Mouse (Mus musculus) c-Kit-positive CD71-negative TER-119-negative erythroid progenitor cells, embryonic 14.5 days (primary cell): ENCODE measurements at regions not wholly inside any gene's neighbourhood (a gene's known extent, or its start where the extent isn't known, plus 50 kb on each side); places are given as distances from the start of the nearest gene placed in this dataset.

Experiments used
- DNase-seq: peaks from one replicate; pipeline ENCODE4 v3.0.0-alpha.2; 2013; ENCODE audit warnings: low read depth

DNA sequence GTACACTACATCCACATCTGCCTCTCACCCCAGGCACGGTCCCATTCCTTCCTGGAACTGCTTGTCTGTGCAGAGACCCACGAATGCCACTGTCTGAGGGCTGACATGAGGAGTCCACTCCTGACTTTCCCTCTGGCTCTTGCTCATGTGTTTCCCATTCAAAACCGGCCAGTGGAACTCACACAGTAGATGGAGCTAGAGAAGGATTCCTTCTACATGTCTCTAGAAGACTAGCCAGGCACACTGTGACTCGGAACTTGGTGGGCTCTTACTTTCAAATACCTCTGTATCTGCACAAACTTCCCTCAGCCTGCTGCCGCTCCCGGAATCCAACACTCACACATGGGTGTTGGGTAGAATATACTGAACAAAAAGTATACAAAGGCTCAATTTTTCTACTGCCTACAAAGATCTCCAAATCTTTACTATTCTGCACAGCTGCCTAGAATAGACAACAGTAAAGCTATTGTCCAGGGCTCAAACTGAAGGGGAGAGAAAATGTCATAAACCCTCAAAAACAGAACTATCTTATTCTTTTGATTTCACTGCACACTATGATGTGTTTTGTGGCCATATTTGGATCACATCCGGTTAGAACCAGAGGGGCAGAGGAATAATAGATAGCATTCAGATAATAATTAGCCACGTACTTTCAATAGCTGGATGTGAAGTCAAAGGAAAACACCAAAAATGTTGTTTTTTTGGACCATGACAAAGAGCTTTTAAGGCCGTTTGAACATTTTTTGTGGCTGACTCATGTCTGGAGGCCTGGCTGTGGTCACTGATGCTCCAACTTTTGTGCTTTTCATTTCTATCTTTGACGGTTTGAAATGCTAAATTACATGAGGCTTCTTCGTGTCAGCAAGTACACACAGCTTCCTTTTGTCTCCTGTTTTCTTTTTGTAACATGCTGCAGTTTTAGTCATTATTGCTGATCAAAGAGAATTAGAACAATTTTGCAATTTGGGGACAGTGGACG, 164.3 kb upstream of the Foxd3 start:
- DNase-seq: no peak

DNA sequence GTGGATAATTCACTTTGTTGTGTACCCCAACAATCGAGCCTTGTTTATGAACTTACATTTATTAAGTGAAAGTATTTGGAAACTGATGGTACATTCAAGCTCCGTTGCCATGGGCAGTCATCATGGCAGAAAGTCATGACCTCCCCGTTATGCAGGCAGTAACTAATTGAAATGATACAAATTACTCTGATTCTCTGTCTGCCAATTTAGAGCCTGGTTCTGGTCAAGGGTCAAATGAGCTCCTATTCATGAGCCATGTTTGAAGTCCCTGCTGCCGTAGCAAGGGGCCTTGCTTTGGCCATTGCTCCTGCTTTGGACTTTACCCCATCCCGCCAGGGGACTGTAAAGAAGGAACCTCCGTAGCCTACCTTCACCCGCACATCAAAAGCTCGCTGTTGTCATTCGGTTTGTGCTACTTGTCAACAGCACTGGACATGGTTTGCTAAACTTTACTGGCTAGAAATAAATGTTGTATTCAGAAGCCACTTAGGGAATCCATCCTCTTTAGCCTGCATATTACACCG, 152.8 kb upstream of the Foxd3 start:
- no peak for DNase-seq

DNA sequence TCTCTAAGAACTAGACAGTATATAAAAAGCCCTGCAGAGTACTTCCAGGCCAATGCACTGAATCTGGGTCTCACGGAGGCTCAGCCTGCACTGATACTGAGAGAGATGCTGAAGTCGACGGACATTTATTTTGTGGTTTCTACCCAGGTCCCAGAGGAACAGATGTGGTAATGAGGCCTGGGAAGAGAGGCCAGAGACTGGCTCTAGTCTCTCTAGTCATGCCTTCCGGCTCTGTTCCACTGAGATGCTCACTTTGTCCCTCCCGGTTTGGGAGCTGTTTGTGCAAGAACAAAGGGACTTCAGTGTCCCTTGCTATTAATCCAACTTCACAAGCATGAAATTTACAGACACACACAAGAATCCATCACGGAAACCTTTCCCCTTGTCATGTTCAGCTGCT, 144.1 kb upstream of the Foxd3 start:
- no peak for DNase-seq

DNA sequence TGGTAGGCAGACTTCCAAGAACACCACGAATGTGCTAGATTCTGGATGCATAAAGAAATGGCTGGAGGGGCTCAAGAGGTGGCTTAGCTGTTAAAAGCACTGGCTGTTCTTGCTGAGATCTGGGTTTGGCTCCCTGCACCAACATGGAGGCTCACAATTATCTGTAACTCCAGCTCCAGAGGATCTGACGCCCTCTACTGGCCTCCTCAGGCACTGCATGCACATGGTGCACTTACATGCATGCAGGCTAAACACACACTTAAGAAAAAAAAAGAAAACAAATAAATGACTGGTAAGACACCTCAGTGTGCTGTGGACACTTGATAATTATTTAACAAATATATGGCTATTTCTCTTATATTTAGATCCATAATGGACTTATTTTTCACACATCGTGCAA, 139.2 kb upstream of the Foxd3 start:
- DNase-seq: no peak

DNA sequence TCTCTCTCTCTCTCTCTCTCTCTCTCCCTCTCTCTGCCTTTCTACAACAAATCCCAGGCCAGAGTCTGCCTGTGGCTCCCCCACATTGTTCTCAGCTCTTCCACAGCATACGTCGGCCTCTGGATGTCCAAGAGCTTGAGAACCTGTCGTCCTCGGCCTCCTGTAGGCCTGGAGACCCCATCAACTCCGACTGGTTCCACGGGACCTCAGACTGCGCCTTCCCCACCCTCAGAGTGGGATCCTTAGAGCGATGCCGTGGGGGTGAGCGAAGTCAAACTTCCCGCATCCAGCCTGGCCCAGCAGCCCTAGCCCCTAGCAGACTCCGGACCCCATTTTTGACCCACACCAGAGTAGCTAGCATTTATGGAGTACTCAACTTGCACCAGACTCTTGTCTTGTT, 128.7 kb upstream of the Foxd3 start:
- DNase-seq: no peak

DNA sequence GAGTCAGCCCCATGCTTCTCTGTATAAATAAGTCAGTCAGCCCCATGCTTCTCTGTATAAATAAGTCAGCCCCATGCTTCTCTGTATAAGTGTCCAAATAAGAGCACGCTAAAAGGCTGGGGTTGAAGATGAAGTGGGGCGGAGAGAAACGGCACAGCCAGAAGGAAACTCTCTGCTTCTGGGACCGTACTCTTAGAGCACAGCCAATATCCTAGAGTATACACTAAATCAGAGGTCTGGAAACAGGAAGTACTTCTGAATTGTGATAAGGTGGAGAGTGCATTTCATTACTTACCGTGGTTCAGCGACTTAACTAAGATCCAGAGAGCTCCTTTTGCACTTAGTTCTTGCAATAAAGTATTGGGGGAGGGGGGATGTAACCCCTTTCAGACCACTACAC, 112.1 kb upstream of the Foxd3 start:
- no peak for DNase-seq

DNA sequence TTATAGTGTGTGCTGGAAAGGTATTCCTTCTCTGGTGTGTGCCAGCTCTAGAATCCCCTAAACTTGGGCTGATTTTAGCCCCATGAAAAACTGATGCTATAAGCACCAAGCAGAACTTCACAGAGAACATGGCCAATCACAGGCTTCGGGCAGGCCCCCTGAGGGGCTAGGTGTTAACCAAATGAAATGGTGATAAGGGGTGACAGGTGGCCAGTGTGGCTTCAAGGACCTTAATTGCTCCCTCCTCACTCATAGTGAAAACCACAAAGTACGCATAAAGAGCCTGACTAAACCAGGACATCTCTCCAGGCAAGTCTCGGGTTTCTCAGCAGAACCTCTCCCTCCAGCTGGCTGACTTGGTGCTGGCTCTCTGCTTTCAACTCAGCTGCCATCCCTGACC, 110.4 kb upstream of the Foxd3 start:
- DNase-seq: no peak

DNA sequence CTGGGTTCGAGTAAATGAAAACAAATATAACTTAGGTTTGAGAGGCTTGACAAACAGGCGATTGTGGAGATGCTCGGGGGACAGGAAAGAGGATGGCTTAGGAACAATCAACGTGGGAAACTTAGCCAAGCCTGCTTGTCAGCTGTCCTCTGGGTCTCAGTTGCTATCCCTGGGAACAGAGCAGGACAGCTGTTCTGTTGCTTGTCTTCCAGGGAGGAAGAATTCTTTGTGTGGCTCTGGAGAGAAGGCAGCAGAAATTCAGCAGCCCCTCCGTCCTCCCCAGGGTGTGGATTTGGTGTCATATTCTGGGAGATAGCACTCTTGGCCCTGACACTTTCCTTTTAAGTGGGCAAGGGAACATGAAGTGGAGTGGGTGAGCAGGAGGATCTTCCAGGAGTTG, 98.1 kb upstream of the Foxd3 start:
- DNase-seq: no peak

DNA sequence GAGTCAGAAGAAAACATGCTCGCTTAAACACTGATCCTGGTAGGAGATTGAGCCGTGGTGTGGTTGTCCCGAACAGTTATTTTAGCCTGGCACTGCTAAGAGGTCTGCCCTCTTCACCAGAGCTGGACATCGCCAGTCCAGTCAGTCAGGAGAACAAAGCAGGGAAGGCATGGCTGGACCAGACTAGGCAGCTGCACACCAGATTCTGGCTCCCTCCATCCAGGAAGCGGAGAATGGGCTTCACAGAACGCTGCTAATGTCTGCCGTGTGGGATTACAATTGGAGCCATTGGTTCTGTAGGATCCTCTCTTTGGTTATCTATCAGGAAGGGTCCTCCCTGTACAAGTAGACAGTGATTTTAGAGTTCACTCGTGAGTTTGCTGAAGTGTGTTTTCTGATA, 95.5 kb upstream of the Foxd3 start:
- no peak for DNase-seq

DNA sequence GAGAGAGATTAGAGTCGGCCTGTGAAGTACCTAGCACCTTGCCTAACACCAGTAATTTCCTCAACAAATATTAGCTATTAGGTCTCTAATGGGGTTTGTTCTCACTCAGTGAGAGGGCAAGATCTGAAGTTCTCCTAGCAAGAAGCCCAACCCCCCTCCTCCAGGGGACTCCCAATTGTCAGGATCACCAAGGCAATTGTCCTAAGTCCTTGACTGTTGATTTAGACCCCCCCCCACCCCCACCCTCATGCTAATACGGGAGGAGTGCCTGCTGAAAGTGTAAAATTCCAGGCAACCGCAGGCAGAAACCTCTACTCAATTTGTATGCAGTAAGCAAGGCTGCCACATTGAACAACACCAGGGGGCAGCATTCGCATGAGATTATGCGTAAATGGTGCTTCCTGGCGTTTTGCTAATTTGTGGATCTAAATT, 94.6 kb upstream of the Foxd3 start:
- DNase-seq: no peak

DNA sequence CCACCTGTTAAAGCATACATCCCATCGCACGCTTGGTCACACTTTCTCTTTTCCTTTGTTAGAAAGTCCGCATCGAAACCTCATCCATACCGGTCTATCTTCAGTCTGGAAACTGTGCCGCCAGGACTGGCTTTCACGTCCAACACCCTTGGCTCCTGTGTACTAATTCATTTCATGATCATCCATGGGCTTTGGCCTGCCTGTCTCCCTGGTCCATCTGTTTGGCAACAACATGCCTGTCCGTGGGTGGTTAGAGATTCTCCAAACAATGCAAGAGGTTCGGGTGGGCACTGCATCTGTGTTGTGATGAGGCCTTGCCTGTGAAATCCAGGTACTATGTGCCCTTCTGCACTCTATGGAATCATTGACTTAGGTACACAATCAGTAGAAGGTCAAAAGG, 90.7 kb upstream of the Foxd3 start:
- DNase-seq: no peak

DNA sequence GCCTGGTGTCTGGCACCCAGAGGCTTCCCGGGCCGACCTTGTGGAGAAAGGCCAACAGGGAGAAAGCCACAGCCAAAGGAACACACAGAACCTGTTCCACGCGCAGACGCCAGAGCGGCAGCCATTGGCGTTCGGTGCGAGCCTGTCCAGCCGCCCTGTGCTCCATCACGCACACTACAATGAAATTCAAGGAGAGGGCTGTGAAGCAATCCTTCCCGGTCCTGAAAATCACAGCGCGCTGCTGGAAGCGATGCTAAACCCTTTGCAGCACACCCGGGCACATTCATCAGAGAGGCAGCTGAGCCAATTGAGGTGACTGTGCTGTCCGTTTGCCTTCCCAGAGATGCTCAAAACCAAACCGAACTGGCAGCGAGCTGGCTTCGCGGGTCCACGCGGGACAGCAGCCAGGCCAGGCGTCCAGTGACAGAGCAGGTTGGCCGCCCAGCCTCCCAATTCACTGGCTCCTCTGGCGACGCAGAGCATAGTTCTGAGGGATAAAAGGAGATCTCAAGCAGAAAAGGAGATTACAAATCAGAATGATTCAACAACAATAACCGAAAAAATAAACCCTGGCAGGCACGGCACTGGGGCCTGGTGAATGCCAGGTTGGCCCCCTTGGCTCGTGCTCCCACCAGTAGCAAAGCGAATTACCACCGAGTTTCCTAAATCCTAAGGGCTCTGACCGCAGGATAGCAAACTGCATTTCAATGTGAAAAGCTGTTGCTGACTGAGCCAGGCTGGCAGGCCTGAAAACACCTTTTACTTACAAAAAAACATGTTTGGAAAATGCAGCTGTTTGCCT, 83.1 kb upstream of the Foxd3 start:
- no peak for DNase-seq

DNA sequence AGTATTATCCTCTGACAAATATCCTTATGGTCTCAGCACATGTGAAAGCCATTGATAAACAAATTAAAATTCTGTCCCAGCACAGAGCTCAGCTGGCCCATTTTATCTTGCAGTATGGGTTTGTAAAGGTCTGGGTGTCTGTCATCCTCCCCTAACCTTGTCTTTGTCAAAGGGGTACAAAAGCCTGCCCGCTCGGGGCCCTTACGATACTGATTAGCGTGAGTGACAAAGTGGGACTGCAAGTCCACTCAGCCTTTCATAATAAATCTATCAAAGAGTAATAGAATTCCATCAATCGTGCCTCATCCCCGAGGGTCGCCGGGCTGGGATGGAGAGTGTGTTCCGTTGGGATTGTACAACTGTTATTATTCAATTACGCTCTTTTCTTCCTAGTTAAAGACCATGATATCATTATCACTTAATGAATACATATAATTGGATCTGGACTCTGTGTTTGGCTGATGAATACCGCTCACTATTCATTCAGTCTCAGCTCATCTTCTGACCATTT, 82.0 kb upstream of the Foxd3 start:
- no peak for DNase-seq

DNA sequence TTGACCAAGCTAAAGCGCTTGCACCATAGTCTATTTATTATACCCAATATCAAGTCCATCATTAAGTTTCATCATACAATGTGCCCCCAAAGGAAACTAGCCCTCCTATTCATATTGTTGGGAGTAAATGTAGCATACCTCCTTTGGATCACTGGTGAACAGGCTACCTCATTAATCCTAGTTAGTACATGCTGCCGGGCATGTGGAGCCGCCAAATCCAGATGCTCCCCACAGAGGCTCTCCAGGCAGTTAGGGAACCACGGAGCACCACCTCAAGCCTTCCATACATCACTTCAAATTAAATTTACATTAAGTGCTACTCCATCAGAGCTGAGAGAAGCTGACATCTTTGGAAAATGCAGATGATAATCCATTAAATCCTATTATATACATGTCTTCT, 81.1 kb upstream of the Foxd3 start:
- DNase-seq: no peak

DNA sequence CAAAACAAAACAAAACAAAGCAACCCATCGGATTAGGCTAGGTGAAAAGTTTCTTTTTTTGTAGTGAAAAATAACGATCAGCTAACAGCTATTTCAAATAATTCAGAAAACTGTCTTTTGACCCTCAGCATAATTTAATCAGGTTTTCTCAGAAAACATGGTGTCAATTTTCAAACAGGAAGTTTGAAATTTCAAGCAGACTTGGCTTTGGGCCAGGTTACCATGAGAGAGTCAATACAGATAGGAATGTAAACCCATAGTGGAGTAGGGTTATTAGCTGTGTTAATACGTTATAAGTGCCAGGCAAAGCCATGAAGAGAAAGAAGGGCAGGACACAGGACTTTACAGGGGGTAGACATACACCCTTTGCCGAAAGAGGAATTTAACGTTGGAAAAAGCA, 58.3 kb upstream of the Foxd3 start:
- DNase-seq: no peak

DNA sequence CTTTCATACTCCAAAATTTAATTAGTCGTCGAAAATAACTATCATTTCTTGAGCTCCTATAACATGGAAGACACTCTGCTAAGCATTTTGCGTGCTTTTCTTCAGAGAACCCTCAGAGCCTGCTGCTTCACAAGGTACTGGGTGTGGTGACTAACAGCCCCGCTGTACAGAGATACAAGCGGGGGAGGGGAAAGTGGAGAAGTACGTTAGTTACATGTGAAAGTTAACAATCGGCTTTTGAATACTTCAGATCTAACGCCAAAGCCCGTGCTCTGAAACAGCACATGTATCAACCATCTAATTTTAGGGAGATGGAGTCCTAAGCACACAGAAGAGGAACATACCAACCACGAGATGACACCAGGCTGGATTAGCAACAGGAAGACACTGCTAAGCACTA, 55.4 kb upstream of the Foxd3 start:
- DNase-seq: peak; percentile 22

DNA sequence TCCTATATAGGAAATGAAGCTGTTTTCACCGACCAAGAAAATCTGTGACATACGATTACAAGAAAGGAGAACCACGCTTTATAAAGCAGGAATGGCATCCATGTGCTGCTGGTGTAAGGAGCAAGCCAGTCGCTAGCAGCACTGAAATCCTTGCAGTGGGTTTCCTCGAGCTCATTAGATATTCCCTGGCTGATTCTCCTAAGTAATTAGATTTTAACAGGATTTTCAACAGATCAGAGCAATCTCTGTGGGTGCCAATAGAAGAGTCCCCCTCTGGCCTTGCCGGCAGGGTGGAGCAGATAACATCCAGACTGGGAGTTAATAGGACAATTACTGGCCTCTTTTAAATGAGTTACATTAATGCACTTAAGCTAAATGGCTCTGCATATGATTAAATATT, 54.6 kb upstream of the Foxd3 start:
- no peak for DNase-seq
